Mouse (Mus musculus): Measurements from ENCODE around the gene Zfp704. TPM values are rescaled to one million over a fixed set of nuclear protein-coding genes. Genes with fewer than 3 reads are reported as not detected.
"Not testable (repeated sequence)": the region's sequence is repeated elsewhere in the genome, so short reads cannot be mapped to it uniquely, and the experiment has no call there.

Zfp704 gene
- polyA plus RNA-seq, 1 experiment from 2014 or later, result 8.6 TPM

DNA sequence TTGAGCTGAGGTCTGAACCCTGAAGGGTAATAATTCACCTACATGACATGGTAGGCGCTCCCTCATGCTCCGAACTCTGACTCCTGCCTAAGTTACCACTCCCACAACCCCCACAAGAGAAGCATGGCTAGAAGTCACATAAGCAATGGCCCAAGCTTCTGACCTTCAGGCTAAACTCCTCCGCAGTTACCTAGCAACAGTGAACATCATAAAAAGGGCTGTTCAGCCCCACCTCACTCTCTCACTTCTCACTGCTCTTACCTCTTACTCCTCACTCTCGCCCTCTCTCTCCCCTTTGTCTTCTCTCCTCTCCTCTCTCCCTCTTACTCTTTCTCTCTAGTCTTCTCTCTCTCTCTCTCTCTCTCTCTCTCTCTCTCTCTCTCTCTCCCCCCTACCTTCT lies 40.2 kb downstream of the Zfp704 start:
- not testable (repeated sequence) for H3K27ac ChIP-seq; H3K9ac ChIP-seq; H3K4me3 ChIP-seq; H3K9me3 ChIP-seq (replicated peaks); H3K36me3 ChIP-seq; ATAC-seq (ENCODE audit: low FRiP score); H3K27me3 ChIP-seq; H3K4me2 ChIP-seq (replicated peaks)
- WGBS, result 92% methylated on average over 4 of the region's 4 CpGs
- H3K4me1 ChIP-seq, result peaks cover 17% of the 10 kb centered on the region

DNA sequence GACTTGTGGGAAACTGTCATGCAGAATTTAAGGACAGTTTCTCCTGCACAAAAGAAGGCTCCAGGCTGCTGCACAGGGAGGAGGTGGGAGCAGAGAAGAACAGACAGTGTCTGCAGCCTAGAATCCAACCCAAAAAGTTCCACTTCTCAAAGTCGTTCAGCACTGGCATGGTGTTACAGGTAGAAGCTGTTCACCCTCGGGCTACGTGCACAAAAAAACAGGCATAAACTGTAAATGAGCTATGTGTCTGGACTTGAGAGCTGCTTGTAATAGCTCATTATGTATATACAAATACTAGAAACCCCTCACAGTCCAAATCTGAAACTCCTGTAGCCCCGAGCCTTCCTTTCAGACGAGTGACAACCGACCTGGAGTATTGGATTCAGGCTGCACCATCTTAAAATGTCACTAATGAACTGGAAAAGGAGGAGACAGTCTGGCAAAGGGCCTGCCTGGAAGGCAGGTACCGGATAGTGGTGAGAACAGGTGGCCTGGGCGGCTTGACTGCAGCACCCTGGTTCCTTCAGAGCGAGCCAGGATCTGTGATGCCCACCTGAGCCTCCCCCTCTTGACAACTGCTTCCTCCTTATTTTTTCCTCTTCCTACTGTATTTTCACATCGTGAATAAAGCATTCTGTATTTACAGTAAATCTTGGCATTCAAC lies 41.2 kb downstream of the Zfp704 start:
- no peak overlapping the region for H3K4me3 ChIP-seq
- WGBS, result 86% methylated on average over 10 of the region's 10 CpGs

GRCm38 (mm10) chr3:9567948-9568347 lies 41.9 kb downstream of the Zfp704 start:
- Histone ChIP-seq H3K27me3 (no peaks in the 10 kb centered on the region), H3K4me2 (replicated peaks) (no peak overlapping the region), H3K9me3 (replicated peaks) (no peaks in the 10 kb centered on the region), H3K4me3 (no peak overlapping the region), H3K36me3 (no peaks in the 10 kb centered on the region), H3K4me1 (peaks cover 10% of the 10 kb centered on the region), H3K9ac (no peak overlapping the region), H3K27ac (no peak overlapping the region)
- WGBS, result 62% methylated on average over 8 of the region's 8 CpGs
- ATAC-seq (ENCODE audit: low FRiP score), result 0 out of 2 replicates have a peak, but pooled peaks have one; percentile 8

More for the DNA sequence above, 41.2 kb downstream of the Zfp704 start:
- Histone ChIP-seq H3K9me3 (replicated peaks) (no peaks in the 10 kb centered on the region), H3K9ac (no peak overlapping the region), H3K36me3 (no peaks in the 10 kb centered on the region), H3K27me3 (no peaks in the 10 kb centered on the region), H3K4me2 (replicated peaks) (no peak overlapping the region), H3K4me1 (peaks cover 10% of the 10 kb centered on the region), H3K27ac (no peak overlapping the region)
- 0 out of 2 replicates have a peak, but pooled peaks have one; percentile 16 for ATAC-seq (ENCODE audit: low FRiP score)

DNA sequence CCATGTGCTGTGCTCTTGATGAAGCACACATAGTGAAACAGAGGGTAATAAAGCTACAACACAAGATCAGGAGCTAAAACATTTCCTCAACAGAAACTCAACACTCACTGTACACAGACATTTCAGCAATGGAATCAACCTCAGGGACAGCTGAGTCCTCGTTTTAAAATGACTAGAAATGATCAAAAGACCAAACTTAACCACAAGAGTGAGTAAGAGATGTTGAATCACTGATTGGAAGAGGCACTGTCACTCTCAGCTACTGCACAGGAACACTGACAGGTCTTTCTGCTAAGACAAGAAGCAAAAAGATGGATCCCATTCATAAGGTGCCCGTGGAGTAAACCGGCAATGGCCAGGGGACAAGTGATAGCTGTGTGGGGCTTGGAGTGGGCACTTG lies 43.1 kb downstream of the Zfp704 start:
- H3K27ac ChIP-seq, result no peak overlapping the region
- no peaks in the 10 kb centered on the region for H3K36me3 ChIP-seq
- no peak overlapping the region for H3K4me2 ChIP-seq (replicated peaks)
- H3K9me3 ChIP-seq (replicated peaks), result no peaks in the 10 kb centered on the region
- H3K4me3 ChIP-seq, result no peak overlapping the region
- 95% methylated on average over 3 of the region's 3 CpGs for WGBS
- H3K27me3 ChIP-seq, result no peaks in the 10 kb centered on the region
- H3K4me1 ChIP-seq, result peaks cover 10% of the 10 kb centered on the region
- no peak overlapping the region for H3K9ac ChIP-seq
- ATAC-seq (ENCODE audit: low FRiP score), result no peak

GRCm38 (mm10) chr3:9563562-9563961 lies 46.3 kb downstream of the Zfp704 start:
- Histone ChIP-seq H3K27me3 (no peaks in the 10 kb centered on the region), H3K9me3 (replicated peaks) (no peaks in the 10 kb centered on the region), H3K4me3 (no peak overlapping the region), H3K9ac (no peak overlapping the region), H3K4me2 (replicated peaks) (no peak overlapping the region), H3K36me3 (no peaks in the 10 kb centered on the region), H3K4me1 (peaks cover 8% of the 10 kb centered on the region), H3K27ac (no peak overlapping the region)
- no peak for ATAC-seq (ENCODE audit: low FRiP score)
- 74% methylated on average over 7 of the region's 7 CpGs for WGBS

DNA sequence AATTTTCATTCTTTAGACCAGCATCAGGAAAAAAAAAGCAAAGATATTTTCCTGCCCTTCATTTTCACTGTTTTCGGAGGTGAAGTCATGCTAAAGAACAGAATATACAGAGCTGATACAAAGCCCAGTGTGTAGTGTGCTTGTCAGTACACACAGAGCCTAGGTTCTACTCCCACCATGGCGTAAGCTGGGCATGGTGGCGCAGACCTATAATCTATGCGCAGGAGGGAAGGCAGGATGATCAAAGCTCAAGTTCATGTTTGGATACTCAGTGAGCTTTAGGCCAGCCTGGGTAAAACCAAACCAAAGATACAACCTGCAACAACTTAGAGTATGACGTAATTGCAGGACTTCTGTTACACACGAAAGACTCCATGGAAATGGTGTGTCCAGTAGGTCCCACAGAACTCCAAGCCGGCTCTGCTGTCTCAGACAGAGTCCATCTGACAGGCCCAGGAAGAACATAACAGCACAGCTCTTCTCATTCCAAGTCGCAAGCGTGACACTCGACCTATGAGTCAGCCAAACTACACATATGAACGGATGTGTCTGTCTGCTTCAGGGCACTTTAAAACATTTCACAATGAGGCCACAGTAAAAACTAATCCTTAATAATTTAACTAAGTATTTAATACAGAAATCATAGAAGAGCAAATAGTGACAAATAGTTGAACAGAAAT lies 47.1 kb downstream of the Zfp704 start:
- H3K27me3 ChIP-seq, result no peaks in the 10 kb centered on the region
- no peak overlapping the region for H3K9ac ChIP-seq
- no peak overlapping the region for H3K4me3 ChIP-seq
- H3K4me1 ChIP-seq, result peaks cover 2% of the 10 kb centered on the region
- no peaks in the 10 kb centered on the region for H3K9me3 ChIP-seq (replicated peaks)
- no peak overlapping the region for H3K4me2 ChIP-seq (replicated peaks)
- ATAC-seq (ENCODE audit: low FRiP score), result no peak
- H3K27ac ChIP-seq, result no peak overlapping the region
- WGBS, result 89% methylated on average over 11 of the region's 11 CpGs
- no peaks in the 10 kb centered on the region for H3K36me3 ChIP-seq

DNA sequence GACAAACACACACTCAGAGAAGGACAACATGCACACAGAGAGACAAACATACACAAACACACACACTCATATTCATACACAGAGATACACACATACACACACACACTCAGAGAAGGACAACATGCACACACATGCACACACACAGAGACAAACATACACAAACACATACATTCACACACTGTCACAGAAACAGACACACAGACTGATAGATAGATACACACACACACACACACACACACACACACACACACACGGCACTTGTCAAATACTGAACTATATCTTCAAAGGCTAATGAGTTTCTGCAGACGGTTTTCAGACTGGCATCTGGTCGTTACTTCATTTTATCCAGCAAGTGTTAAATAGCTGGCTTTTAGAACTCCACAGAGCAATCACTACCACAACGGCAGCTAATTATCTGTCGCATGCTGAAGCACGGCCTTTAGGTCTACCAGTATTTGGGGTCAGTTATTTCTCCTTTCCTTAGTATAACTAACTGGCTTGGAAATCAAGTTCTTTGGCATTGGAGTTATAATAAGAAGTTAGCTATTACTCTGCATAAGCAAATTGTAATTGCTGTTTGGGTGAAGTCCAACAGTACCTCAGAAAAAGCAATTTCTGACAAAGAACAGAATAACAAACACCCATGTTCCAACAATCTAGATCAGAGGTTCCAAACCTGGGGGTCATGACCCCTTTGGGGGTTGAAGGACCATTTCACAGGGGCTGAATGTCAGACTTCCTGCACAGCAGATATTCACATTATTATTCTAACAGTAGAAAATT lies 51.9 kb downstream of the Zfp704 start:
- H3K9me3 ChIP-seq (replicated peaks), result no peaks in the 10 kb centered on the region
- H3K27ac ChIP-seq, result no peak overlapping the region
- H3K4me1 ChIP-seq, result no peaks in the 10 kb centered on the region
- 73% methylated on average over 6 of the region's 6 CpGs for WGBS
- H3K9ac ChIP-seq, result no peak overlapping the region
- ATAC-seq (ENCODE audit: low FRiP score), result no peak
- no peaks in the 10 kb centered on the region for H3K27me3 ChIP-seq
- H3K4me2 ChIP-seq (replicated peaks), result no peak overlapping the region
- H3K4me3 ChIP-seq, result no peak overlapping the region
- H3K36me3 ChIP-seq, result no peaks in the 10 kb centered on the region

DNA sequence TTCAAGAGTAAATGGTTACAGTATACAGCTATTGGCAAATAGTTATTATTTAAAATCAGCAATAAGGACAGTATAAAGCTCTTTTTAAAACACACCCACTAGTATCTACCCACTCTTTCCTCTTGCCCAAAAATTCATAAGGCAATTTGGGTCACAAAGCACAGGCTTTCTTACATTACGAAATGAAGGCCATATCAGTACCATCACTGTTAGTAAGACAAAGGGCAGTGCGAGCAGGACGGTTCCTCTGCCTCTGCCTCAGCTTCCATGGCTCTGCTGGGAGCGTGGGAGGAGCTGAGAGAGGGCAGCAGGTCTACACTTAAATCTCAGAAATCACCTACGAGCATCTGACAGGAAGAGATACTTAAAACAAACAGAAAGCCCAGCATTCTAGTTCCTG lies 53.7 kb downstream of the Zfp704 start:
- H3K4me2 ChIP-seq (replicated peaks), result no peak overlapping the region
- WGBS, result 68% methylated on average over 5 of the region's 5 CpGs
- H3K27me3 ChIP-seq, result no peaks in the 10 kb centered on the region
- ATAC-seq (ENCODE audit: low FRiP score), result no peak
- H3K4me1 ChIP-seq, result peaks cover 4% of the 10 kb centered on the region; the same call in 1 of the 2 replicates
- H3K9me3 ChIP-seq (replicated peaks), result no peaks in the 10 kb centered on the region
- H3K27ac ChIP-seq, result no peak overlapping the region
- H3K4me3 ChIP-seq, result no peak overlapping the region
- no peaks in the 10 kb centered on the region for H3K36me3 ChIP-seq
- H3K9ac ChIP-seq, result no peak overlapping the region

DNA sequence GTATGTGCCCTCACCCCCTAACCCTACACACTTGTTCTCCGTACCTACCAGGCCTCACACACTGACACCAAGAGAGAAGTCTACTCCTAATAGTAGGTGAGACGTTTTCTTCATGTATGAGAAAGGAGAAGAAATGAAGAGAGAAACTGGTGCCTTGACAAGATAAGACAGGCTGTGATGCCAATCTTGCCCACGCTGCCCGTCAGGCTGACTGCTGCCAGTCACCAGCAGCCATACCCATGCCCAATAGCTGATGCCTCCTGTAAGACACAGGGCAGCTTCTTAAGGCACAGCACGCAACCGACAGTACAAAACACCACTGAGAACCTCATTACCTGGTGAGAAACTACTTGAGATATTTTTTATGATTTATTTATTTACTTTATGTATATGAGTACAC lies 55.0 kb downstream of the Zfp704 start:
- H3K4me2 ChIP-seq (replicated peaks), result no peak overlapping the region
- H3K36me3 ChIP-seq, result no peaks in the 10 kb centered on the region
- no peak overlapping the region for H3K27ac ChIP-seq
- no peak overlapping the region for H3K4me3 ChIP-seq
- H3K9me3 ChIP-seq (replicated peaks), result no peaks in the 10 kb centered on the region
- whole genome bisulfite sequencing, result 96% methylated on average over 6 of the region's 6 CpGs
- H3K4me1 ChIP-seq, result peaks cover 4% of the 10 kb centered on the region; the same call in 1 of the 2 replicates
- no peaks in the 10 kb centered on the region for H3K27me3 ChIP-seq
- no peak for ATAC-seq (ENCODE audit: low FRiP score)
- H3K9ac ChIP-seq, result no peak overlapping the region

DNA sequence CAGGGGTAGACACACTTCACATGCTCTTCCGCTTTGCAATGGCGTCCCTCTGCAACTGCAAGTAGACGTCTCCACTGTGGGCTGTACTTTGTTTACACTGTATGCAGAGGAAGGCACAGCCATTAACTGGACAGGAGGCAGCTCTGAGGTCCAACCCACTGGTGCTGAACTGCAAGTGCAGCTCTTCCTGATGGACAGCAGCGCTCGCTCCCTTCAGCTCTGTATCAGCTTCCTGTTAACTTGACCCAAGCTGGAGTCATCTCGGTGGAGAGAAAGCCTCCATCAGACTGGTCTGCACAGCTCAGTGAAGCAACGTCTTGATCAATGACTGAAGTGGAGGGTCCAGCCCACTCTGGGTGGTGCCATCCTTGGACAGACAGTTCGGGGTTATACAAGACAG lies 57.6 kb downstream of the Zfp704 start:
- Histone ChIP-seq H3K9ac (no peak overlapping the region), H3K27ac (no peak overlapping the region), H3K36me3 (no peaks in the 10 kb centered on the region), H3K4me2 (replicated peaks) (no peak overlapping the region), H3K4me1 (peaks cover 11% of the 10 kb centered on the region), H3K9me3 (replicated peaks) (no peaks in the 10 kb centered on the region), H3K4me3 (no peak overlapping the region), H3K27me3 (no peaks in the 10 kb centered on the region)
- 74% methylated on average over 8 of the region's 8 CpGs for WGBS
- ATAC-seq (ENCODE audit: low FRiP score), result no peak

GRCm38 (mm10) chr3:9550930-9551329 lies 59.0 kb downstream of the Zfp704 start:
- H3K9me3 ChIP-seq (replicated peaks), result no peaks in the 10 kb centered on the region
- H3K27ac ChIP-seq, result no peak overlapping the region
- no peak overlapping the region for H3K4me3 ChIP-seq
- no peak for ATAC-seq (ENCODE audit: low FRiP score)
- peaks cover 21% of the 10 kb centered on the region for H3K4me1 ChIP-seq
- no peak overlapping the region for H3K9ac ChIP-seq
- 85% methylated on average over 1 of the region's 1 CpGs for WGBS
- H3K36me3 ChIP-seq, result no peaks in the 10 kb centered on the region
- H3K27me3 ChIP-seq, result no peaks in the 10 kb centered on the region
- no peak overlapping the region for H3K4me2 ChIP-seq (replicated peaks)

GRCm38 (mm10) chr3:9549815-9550214 lies 60.1 kb downstream of the Zfp704 start:
- no peak for ATAC-seq (ENCODE audit: low FRiP score)
- Histone ChIP-seq H3K27me3 (no peaks in the 10 kb centered on the region), H3K9me3 (replicated peaks) (no peaks in the 10 kb centered on the region), H3K27ac (no peak overlapping the region), H3K4me3 (no peak overlapping the region), H3K4me2 (replicated peaks) (no peak overlapping the region), H3K36me3 (no peaks in the 10 kb centered on the region), H3K9ac (no peak overlapping the region), H3K4me1 (peaks cover 24% of the 10 kb centered on the region)
- 74% methylated on average over 5 of the region's 5 CpGs for WGBS

All from hindbrain, embryonic 12.5 days (tissue).